Mouse (Mus musculus) CH12.LX (cell line): ENCODE measurements at regions not wholly inside any gene's neighbourhood (a gene's known extent, or its start where the extent isn't known, plus 50 kb on each side); places are given as distances from the start of the nearest gene placed in this dataset.

Experiments used
- DNase-seq: peaks from one replicate; pipeline ENCODE4 v3.0.0-alpha.2; 2013; ENCODE audit errors: extremely low read depth
- H3K27ac ChIP-seq: 2 replicates; pipeline ENCODE4 v1.5.1; 2012; ENCODE audit warnings: low read depth, mild to moderate bottlenecking, control low read depth, moderate library complexity; ENCODE audit not compliant: insufficient read depth
- H3K27me3 ChIP-seq: replicated peaks from 2 replicates; pipeline ENCODE3; 2012; ENCODE audit warnings: inconsistent platforms
- H3K36me3 ChIP-seq, 2 experiments: replicated peaks in 1 of 2; 2 replicates each; pipeline versions ENCODE3 to v1.6.1; 2012; ENCODE audit warnings: inconsistent platforms in 1 of 2, low read length in 1 of 2, mild to moderate bottlenecking in 1 of 2, mixed read lengths in 1 of 2, moderate library complexity in 1 of 2; ENCODE audit not compliant: control insufficient read depth in 1 of 2, insufficient read depth in 1 of 2
- H3K4me1 ChIP-seq, 2 experiments: 2 replicates each; pipeline ENCODE4 v1.6.1; 2012; ENCODE audit warnings: inconsistent platforms in 1 of 2, moderate library complexity in 1 of 2; ENCODE audit not compliant: insufficient read depth in 2 of 2, control insufficient read depth in 1 of 2
- H3K4me2 ChIP-seq: 2 replicates; pipeline ENCODE4 v1.6.1; 2012; ENCODE audit warnings: low read depth, mild to moderate bottlenecking, control low read depth; ENCODE audit not compliant: poor library complexity, insufficient read depth, severe bottlenecking
- H3K4me3 ChIP-seq, 3 experiments: fragments of 150-350 bp in 1 of 3; sonication (generic) in 1 of 3; replicated peaks in 1 of 3; 2 replicates each; pipeline versions ENCODE3 to v1.5.1; 2011 to 2012; ENCODE audit warnings: low read depth in 2 of 3, low read length in 2 of 3, mild to moderate bottlenecking in 2 of 3, moderate library complexity in 2 of 3, control low read depth in 1 of 3, improper control_type of control experiment in 1 of 3, inconsistent platforms in 1 of 3, mixed read lengths in 1 of 3; ENCODE audit not compliant: poor library complexity in 1 of 3
- H3K79me2 ChIP-seq: replicated peaks from 2 replicates; pipeline ENCODE4 v1.6.1; 2012; ENCODE audit warnings: mild to moderate bottlenecking, moderate library complexity; ENCODE audit not compliant: control insufficient read depth, poor library complexity, insufficient read depth, severe bottlenecking; ENCODE audit errors: extremely low read depth
- H3K9ac ChIP-seq: 2 replicates; pipeline ENCODE4 v1.6.1; 2012; ENCODE audit warnings: low read depth, mild to moderate bottlenecking, control low read depth, moderate library complexity; ENCODE audit not compliant: insufficient read depth
- H3K9me3 ChIP-seq: replicated peaks from 2 replicates; pipeline ENCODE3; 2012; ENCODE audit warnings: low read length, inconsistent platforms, mixed read lengths
- BHLHE40 ChIP-seq: IDR thresholded peaks from 2 replicates; pipeline ENCODE4 v1.6.1; 2011; ENCODE audit warnings: mild to moderate bottlenecking, low read depth, low read length, improper control_type of control experiment
- CHD1 ChIP-seq: IDR thresholded peaks from 2 replicates; pipeline ENCODE4 v1.6.1; 2012; ENCODE audit warnings: low read depth, low read length, improper control_type of control experiment, inconsistent platforms
- CHD2 ChIP-seq: IDR thresholded peaks from 2 replicates; pipeline ENCODE4 v1.6.1; 2011; ENCODE audit warnings: low read length, improper control_type of control experiment
- E2F4 ChIP-seq: IDR thresholded peaks from 2 replicates; pipeline ENCODE4 v1.6.1; 2011; ENCODE audit warnings: low read depth, low read length, improper control_type of control experiment; ENCODE audit not compliant: insufficient replicate concordance
- JUN ChIP-seq: IDR thresholded peaks from 2 replicates; pipeline ENCODE4 v1.6.1; 2011; ENCODE audit warnings: low read depth, mild to moderate bottlenecking, low read length, improper control_type of control experiment, moderate library complexity; ENCODE audit not compliant: insufficient read depth
- MAFK ChIP-seq: IDR thresholded peaks from 2 replicates; pipeline ENCODE4 v1.6.1; 2011; ENCODE audit warnings: low read length, improper control_type of control experiment; ENCODE audit not compliant: insufficient replicate concordance
- MAX ChIP-seq: IDR thresholded peaks from 2 replicates; pipeline ENCODE4 v1.6.1; 2011; ENCODE audit warnings: low read length, improper control_type of control experiment
- MXI1 ChIP-seq: IDR thresholded peaks from 2 replicates; pipeline ENCODE4 v1.6.1; 2011; ENCODE audit warnings: mild to moderate bottlenecking, low read depth, low read length, improper control_type of control experiment
- MYC ChIP-seq: IDR thresholded peaks from 2 replicates; pipeline ENCODE4 v1.6.1; 2011; ENCODE audit warnings: low read depth, mild to moderate bottlenecking, improper control_type of control experiment, low read length
- NELFE ChIP-seq: IDR thresholded peaks from 2 replicates; pipeline ENCODE4 v1.6.1; 2011; ENCODE audit warnings: low read depth, low read length, improper control_type of control experiment
- NRF1 ChIP-seq: IDR thresholded peaks from 2 replicates; pipeline ENCODE4 v1.6.1; 2014; ENCODE audit warnings: low read depth, mild to moderate bottlenecking, inconsistent platforms, low read length, improper control_type of control experiment, moderate library complexity
- POLR2AphosphoS2 ChIP-seq: IDR thresholded peaks from 2 replicates; pipeline ENCODE4 v1.6.1; 2011; ENCODE audit warnings: low read depth, low read length, improper control_type of control experiment
- SIN3A ChIP-seq: IDR thresholded peaks from 2 replicates; pipeline ENCODE4 v1.6.1; 2012; ENCODE audit warnings: low read length, improper control_type of control experiment, inconsistent platforms
- SMC3 ChIP-seq: IDR thresholded peaks from 2 replicates; pipeline ENCODE4 v1.6.1; 2011; ENCODE audit warnings: low read depth, low read length, improper control_type of control experiment
- UBTF ChIP-seq: IDR thresholded peaks from 2 replicates; pipeline ENCODE4 v1.6.1; 2012; ENCODE audit warnings: low read depth, mild to moderate bottlenecking, inconsistent platforms, low read length, improper control_type of control experiment, moderate library complexity
- ZKSCAN1 ChIP-seq: IDR thresholded peaks from 2 replicates; pipeline ENCODE4 v1.6.1; 2012; ENCODE audit warnings: low read depth, inconsistent platforms, low read length, improper control_type of control experiment, borderline replicate concordance
- ZNF384 ChIP-seq: IDR thresholded peaks from 2 replicates; pipeline ENCODE4 v1.6.1; 2012; ENCODE audit warnings: low read depth, low read length, improper control_type of control experiment, inconsistent platforms
- dilution Hi-C: fragments of 300-500 bp; cut with MboI; formaldehyde crosslinking; loops from 2 replicates; pipeline ENCODE4 v1.14.3; 2020; ENCODE audit warnings: low sequenced_read_pairs; ENCODE audit not compliant: extremely low pct_unique_long_range_greater_than_20kb, extremely low pct_ligation_motif_present
- in situ Hi-C: fragments of 300-500 bp; cut with MboI; formaldehyde crosslinking; loops from 3 replicates; pipeline ENCODE4 v1.14.3; 2019; ENCODE audit warnings: low sequenced_read_pairs, low pct_ligation_motif_present, low pct_unique_long_range_greater_than_20kb, mixed read lengths

DNA sequence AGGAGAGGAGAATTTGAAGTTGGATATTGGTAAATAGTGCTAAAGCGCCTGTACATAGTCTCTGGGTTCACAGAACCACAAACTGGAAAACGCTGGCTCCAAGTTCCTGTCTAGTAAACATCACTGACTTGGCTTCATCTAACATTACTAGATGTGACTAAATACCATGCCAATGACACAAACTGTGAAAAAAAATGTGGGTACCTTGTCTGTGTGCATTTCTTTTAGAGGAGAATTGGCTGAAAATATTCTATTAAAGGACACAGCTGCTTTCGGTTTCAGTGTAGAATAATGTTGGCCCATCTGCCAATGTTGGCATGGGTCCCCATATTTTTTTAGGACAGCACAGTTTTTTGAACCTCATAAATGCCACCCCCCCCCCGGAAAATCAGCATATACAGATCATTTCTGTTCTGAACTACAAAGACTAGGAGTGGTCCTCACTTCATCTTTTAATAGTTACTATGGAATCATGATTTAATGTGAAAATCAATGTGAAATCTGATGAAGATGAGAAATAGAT, 629.9 kb upstream of the Chrm3 start:
- Histone ChIP-seq H3K9me3 (no peaks in the 10 kb centered on the region), H3K4me3 (no peak overlapping the region), H3K4me2 (no peak overlapping the region), H3K4me1 (no peaks in the 10 kb centered on the region), H3K27me3 (no peaks in the 10 kb centered on the region), H3K27ac (no peak overlapping the region), H3K9ac (no peak overlapping the region), H3K79me2 (no peaks in the 10 kb centered on the region), H3K36me3 (no peaks in the 10 kb centered on the region)
- in situ Hi-C loops = no loop called here
- TF ChIP-seq CHD2 = no peak
- TF ChIP-seq SMC3 = no peak
- dilution Hi-C loops = no loop called here
- DNase-seq = no peak

DNA sequence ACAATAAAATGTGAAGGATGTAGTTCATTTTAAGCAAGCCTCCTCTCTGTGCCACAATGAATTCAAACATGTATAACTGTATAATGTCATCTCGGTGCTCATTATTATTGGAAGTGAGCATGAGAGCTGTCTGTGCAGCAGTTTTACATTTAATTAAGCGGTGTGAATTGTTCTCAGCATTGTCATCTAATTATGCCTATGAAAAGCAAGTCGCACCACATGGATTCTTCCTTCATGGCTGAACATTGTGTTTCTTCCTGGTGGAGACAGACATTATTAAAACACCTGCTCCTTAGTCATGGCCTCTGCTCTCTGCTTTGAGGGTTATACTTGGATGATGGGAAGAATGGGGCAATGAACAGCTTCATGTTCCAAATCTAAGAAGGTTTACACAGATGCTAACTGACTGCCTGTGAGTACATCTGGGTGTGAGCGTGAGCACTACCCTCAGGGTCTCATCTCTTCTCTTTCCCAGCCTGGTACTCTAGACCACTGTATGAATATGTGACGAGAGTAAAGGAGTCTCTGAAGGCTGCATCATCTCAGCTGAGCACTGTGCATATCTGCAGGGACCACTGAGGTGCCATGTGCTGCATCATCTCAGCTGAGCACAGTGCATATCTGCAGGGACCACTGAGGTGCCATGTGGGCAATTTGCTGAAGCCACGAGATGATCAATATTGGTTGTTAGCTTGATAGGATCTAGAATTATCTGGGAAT, 628.6 kb upstream of the Chrm3 start:
- Histone ChIP-seq H3K36me3 (no peaks in the 10 kb centered on the region), H3K27ac (no peak overlapping the region), H3K4me2 (no peak overlapping the region), H3K4me1 (no peaks in the 10 kb centered on the region), H3K4me3 (no peak overlapping the region), H3K79me2 (no peaks in the 10 kb centered on the region), H3K9me3 (no peaks in the 10 kb centered on the region), H3K9ac (no peak overlapping the region), H3K27me3 (no peaks in the 10 kb centered on the region)
- dilution Hi-C loops (no loop called here), in situ Hi-C loops (no loop called here)
- no peak for DNase-seq
- TF ChIP-seq CHD1 = no peak
- TF ChIP-seq MYC = no peak
- TF ChIP-seq NRF1 = no peak
- TF ChIP-seq BHLHE40 = no peak
- TF ChIP-seq E2F4 = no peak
- no peak for TF ChIP-seq MAX
- no peak for TF ChIP-seq UBTF

DNA sequence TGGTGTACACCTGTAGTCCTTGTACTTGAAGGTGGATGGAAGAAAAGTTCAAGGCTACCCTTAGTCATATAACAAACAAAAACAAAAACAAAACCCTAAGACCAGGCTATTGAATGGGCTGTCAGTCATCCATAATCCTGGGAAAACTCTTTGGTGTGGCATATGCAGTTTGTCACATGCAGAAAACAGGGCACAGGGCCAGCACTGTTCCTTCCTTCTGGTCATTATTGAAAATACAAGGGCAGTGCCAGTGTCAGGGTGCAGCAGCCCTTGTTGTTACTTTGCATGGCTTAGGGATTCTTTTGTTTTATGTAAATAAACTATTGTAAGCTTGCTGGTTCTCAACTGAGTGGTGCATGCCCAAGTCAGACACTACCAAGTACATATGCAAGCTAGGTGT, 623.1 kb upstream of the Chrm3 start:
- Histone ChIP-seq H3K9me3 (no peaks in the 10 kb centered on the region), H3K36me3 (no peaks in the 10 kb centered on the region), H3K27me3 (no peaks in the 10 kb centered on the region), H3K4me2 (no peak overlapping the region), H3K4me1 (no peaks in the 10 kb centered on the region), H3K27ac (no peak overlapping the region), H3K4me3 (no peak overlapping the region), H3K9ac (no peak overlapping the region), H3K79me2 (no peaks in the 10 kb centered on the region)
- dilution Hi-C loops = no loop called here
- no peak for DNase-seq
- in situ Hi-C loops = no loop called here
- TF ChIP-seq MAFK (no peak), SIN3A (no peak), CHD2 (no peak), JUN (no peak), MAX (no peak), MXI1 (no peak), ZNF384 (no peak), MYC (no peak), BHLHE40 (no peak), POLR2AphosphoS2 (no peak), ZKSCAN1 (no peak), NELFE (no peak)
